Mouse (Mus musculus) left cerebral cortex, adult 18-20 months (tissue): ENCODE data around the gene Azin2. TPM values are rescaled to one million over a fixed set of nuclear protein-coding genes. Genes with fewer than 3 reads are reported as not detected.

Source experiments
- DNase-seq, 2 experiments: peaks; one replicate each; pipeline ENCODE4 v3.0.0; 2021 to 2022; ENCODE audit warnings: low spot score in 2 of 2, mixed read lengths in 1 of 2
- total RNA-seq, 2 experiments: library from RNA; stranded (reverse); gene quantifications; 2 replicates each; pipeline ENCODE4 v1.2.3; 2021

The Azin2 gene
- total RNA-seq, 2 experiments from 2014 or later = 45.4 to 47.6 TPM

GRCm38 (mm10) chr4:128947326-128947933, 14.8 kb downstream of the Azin2 start:
- no peak for DNase-seq

- DNase-seq = no peak
These were observed 15.5 kb downstream of the Azin2 start for GRCm38 (mm10) chr4:128946736-128947135.

GRCm38 (mm10) chr4:128942346-128942745, 19.9 kb downstream of the Azin2 start:
- DNase-seq = no peak

- DNase-seq = no peak
These were observed 26.6 kb downstream of the Azin2 start for GRCm38 (mm10) chr4:128935595-128935994.

GRCm38 (mm10) chr4:128932783-128933182, 29.5 kb downstream of the Azin2 start:
- DNase-seq = no peak

- peak; percentile 85 for DNase-seq
These were observed 37.2 kb downstream of the Azin2 start for GRCm38 (mm10) chr4:128924841-128925606.

- DNase-seq = no peak
These were observed 38.6 kb downstream of the Azin2 start for GRCm38 (mm10) chr4:128923603-128924002.

GRCm38 (mm10) chr4:128919106-128919505, 43.1 kb downstream of the Azin2 start:
- DNase-seq = no peak

GRCm38 (mm10) chr4:128918187-128918586, 44.1 kb downstream of the Azin2 start:
- DNase-seq = no peak

GRCm38 (mm10) chr4:128917756-128918155, 44.5 kb downstream of the Azin2 start:
- DNase-seq = no peak

GRCm38 (mm10) chr4:128917119-128917518, 45.1 kb downstream of the Azin2 start:
- no peak for DNase-seq

- DNase-seq = no peak
These were observed 48.4 kb downstream of the Azin2 start for GRCm38 (mm10) chr4:128913794-128914193.

GRCm38 (mm10) chr4:128912085-128912484, 50.2 kb downstream of the Azin2 start:
- DNase-seq = no peak

- DNase-seq = no peak
These were observed 51.8 kb downstream of the Azin2 start for GRCm38 (mm10) chr4:128910276-128911063.

- DNase-seq = no peak
These were observed 52.8 kb downstream of the Azin2 start for GRCm38 (mm10) chr4:128909378-128909831.

- peak; percentile 43 to 55 for DNase-seq
These were observed 53.5 kb downstream of the Azin2 start for GRCm38 (mm10) chr4:128908586-128909377.

- DNase-seq = no peak
These were observed 54.8 kb downstream of the Azin2 start for GRCm38 (mm10) chr4:128907238-128907968.

- no peak for DNase-seq
These were observed 55.5 kb downstream of the Azin2 start for GRCm38 (mm10) chr4:128906757-128907156.

- no peak for DNase-seq
These were observed 57.0 kb downstream of the Azin2 start for GRCm38 (mm10) chr4:128905251-128905650.
